Mouse (Mus musculus): Measurements from ENCODE around the gene Phf23.

- TF ChIP-seq CTCF (IDR thresholded peaks at IDR 0.05; ENCODE audit: low read depth) (peak; percentile 75), EP300 (optimal IDR thresholded peaks at IDR 0.05) (no peak)
Measured at GRCm38 (mm10) chr11:70001865-70002264, 6.3 kb downstream of the Phf23 start.

Measured in stomach, postnatal 0 days (tissue).